Mouse (Mus musculus): ENCODE results near the gene Actr6. TPM values are rescaled to one million over a fixed set of nuclear protein-coding genes. Genes with fewer than 3 reads are reported as not detected.
"Not testable (repeated sequence)": the region's sequence is repeated elsewhere in the genome, so short reads cannot be mapped to it uniquely, and the experiment has no call there.

Gene Actr6
- polyA plus RNA-seq, 1 experiment from 2014 or later: 51.2 TPM

DNA sequence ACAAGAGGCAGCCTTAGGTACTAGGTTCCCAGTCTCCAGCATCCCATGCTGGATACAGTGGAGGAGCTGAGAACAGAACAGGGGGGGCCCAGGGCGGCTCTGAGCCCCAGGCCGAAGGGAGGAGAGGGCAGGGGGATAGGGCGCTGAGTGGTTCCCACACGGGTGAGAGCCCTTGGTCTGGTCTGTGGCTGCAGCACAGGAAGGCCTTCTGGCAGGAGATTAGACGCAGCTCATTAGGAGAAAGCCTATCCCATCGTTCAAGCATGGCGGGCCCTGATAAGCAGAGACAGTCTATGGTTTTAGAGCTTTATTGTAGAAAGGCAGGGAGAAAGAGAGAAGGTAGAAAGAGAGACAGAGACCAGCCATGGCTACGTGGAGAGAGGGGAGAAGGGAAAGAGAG lies 42.1 kb downstream of the Actr6 start:
- Histone ChIP-seq H3K4me3 (replicated peaks) (no peak overlapping the region), H3K27me3 (no peaks in the 10 kb centered on the region), H3K9ac (replicated peaks) (no peak overlapping the region), H3K4me1 (replicated peaks) (peaks cover 11% of the 10 kb centered on the region), H3K9me3 (no peaks in the 10 kb centered on the region), H3K4me2 (replicated peaks) (no peak overlapping the region), H3K36me3 (no peaks in the 10 kb centered on the region), H3K27ac (no peak overlapping the region)
- 58% methylated on average over 8 of the region's 8 CpGs for WGBS
- no peak for ATAC-seq

GRCm38 (mm10) chr10:89687455-89687854 lies 44.6 kb downstream of the Actr6 start:
- peaks cover 25% of the 10 kb centered on the region for H3K4me1 ChIP-seq (replicated peaks)
- H3K9me3 ChIP-seq: no peaks in the 10 kb centered on the region
- H3K27me3 ChIP-seq: no peaks in the 10 kb centered on the region
- H3K27ac ChIP-seq: no peak overlapping the region
- H3K9ac ChIP-seq (replicated peaks): no peak overlapping the region
- 77% methylated on average over 2 of the region's 2 CpGs for WGBS
- H3K36me3 ChIP-seq: peaks cover 5% of the 10 kb centered on the region
- ATAC-seq: no peak
- H3K4me3 ChIP-seq (replicated peaks): no peak overlapping the region
- H3K4me2 ChIP-seq (replicated peaks): no peak overlapping the region

- WGBS: 8% methylated on average over 24 of the region's 31 CpGs
Measured at GRCm38 (mm10) chr10:89686139-89686808, 45.8 kb downstream of the Actr6 start, which contains the start of gene Scyl2. TSS of gene Scyl2 (minus strand) at chr10:89686285.

GRCm38 (mm10) chr10:89685391-89686138 lies 46.5 kb downstream of the Actr6 start:
- H3K9ac ChIP-seq (replicated peaks): peak overlapping the region; percentile 94
- H3K9me3 ChIP-seq: no peaks in the 10 kb centered on the region
- H3K36me3 ChIP-seq: peaks cover 5% of the 10 kb centered on the region
- H3K4me1 ChIP-seq (replicated peaks): peaks cover 25% of the 10 kb centered on the region
- peak overlapping the region; percentile 83 for H3K4me2 ChIP-seq (replicated peaks)
- ATAC-seq: no peak; the same call in 1 of the 2 replicates
- peak overlapping the region; percentile 99 for H3K4me3 ChIP-seq (replicated peaks)
- WGBS: under 1% methylated on average over 45 of the region's 51 CpGs
- H3K27me3 ChIP-seq: no peaks in the 10 kb centered on the region
- peak overlapping the region; percentile 85 for H3K27ac ChIP-seq

More at GRCm38 (mm10) chr10:89686139-89686808, 45.8 kb downstream of the Actr6 start, which contains the start of gene Scyl2:
- H3K9me3 ChIP-seq: no peaks in the 10 kb centered on the region
- H3K36me3 ChIP-seq: peaks cover 5% of the 10 kb centered on the region
- peak; percentile 98 for ATAC-seq
- H3K4me3 ChIP-seq (replicated peaks): peak within 1 kb of the TSS; percentile 99
- H3K9ac ChIP-seq (replicated peaks): peak within 1 kb of the TSS; percentile 94
- peaks cover 25% of the 10 kb centered on the region for H3K4me1 ChIP-seq (replicated peaks)
- peak within 1 kb of the TSS; percentile 85 for H3K27ac ChIP-seq
- no peaks in the 10 kb centered on the region for H3K27me3 ChIP-seq
- peak within 1 kb of the TSS; percentile 83 for H3K4me2 ChIP-seq (replicated peaks)

DNA sequence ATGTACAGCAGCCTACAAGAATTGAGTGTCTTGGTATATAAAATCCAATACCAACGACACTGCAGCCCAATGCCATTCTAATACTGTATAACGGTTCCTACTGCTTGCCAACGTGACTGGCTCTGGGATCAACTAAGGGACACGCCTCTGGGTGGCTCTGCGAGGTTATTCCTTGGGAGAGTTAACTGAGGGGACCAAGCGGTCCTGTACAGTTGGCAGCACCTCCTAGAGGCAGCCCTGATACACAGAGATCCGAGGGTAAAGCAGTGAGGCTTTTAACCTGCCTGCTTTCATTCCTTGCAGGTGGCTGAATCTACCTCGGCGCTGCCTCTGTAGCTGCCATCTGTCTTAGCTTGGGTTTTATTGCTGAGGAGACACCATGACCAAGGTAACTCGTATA lies 49.1 kb downstream of the Actr6 start:
- Histone ChIP-seq H3K36me3 (peaks cover 5% of the 10 kb centered on the region), H3K4me3 (replicated peaks) (no peak overlapping the region), H3K4me1 (replicated peaks) (peaks cover 25% of the 10 kb centered on the region), H3K27ac (no peak overlapping the region), H3K9ac (replicated peaks) (no peak overlapping the region), H3K27me3 (no peaks in the 10 kb centered on the region), H3K9me3 (no peaks in the 10 kb centered on the region), H3K4me2 (replicated peaks) (no peak overlapping the region)
- ATAC-seq: no peak
- WGBS: 79% methylated on average over 10 of the region's 10 CpGs

DNA sequence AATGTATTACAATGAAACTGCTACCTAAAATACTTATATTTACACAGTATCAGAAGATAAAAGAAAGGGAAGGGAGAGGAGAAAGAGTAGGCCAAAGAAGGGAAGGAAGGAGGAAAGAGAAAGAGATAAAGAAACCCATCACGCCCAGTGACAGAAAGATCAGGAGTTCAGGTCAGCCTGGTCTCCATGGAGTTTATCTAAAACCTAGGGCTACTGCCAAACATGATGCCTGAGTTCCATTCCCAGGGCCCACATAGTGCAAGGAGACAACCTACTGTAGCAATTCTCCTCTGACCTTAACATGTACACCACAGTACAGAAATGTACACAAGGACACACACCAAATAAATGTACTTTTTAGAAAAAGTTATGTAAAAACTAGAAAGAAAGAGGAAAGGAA lies 49.9 kb downstream of the Actr6 start:
- WGBS: 81% methylated on average over 1 of the region's 1 CpGs
- peaks cover 5% of the 10 kb centered on the region for H3K36me3 ChIP-seq
- ATAC-seq: no peak
- peaks cover 25% of the 10 kb centered on the region for H3K4me1 ChIP-seq (replicated peaks)
- no peaks in the 10 kb centered on the region for H3K9me3 ChIP-seq
- no peaks in the 10 kb centered on the region for H3K27me3 ChIP-seq
- no peak overlapping the region for H3K9ac ChIP-seq (replicated peaks)
- H3K27ac ChIP-seq: no peak overlapping the region
- H3K4me3 ChIP-seq (replicated peaks): no peak overlapping the region
- H3K4me2 ChIP-seq (replicated peaks): no peak overlapping the region

GRCm38 (mm10) chr10:89681706-89682105 lies 50.4 kb downstream of the Actr6 start:
- Histone ChIP-seq H3K9me3 (no peaks in the 10 kb centered on the region), H3K27me3 (no peaks in the 10 kb centered on the region), H3K4me1 (replicated peaks) (peaks cover 22% of the 10 kb centered on the region), H3K27ac (no peak overlapping the region), H3K36me3 (peaks cover 5% of the 10 kb centered on the region), H3K9ac (replicated peaks) (no peak overlapping the region), H3K4me2 (replicated peaks) (no peak overlapping the region), H3K4me3 (replicated peaks) (no peak overlapping the region)
- no peak for ATAC-seq
- 94% methylated on average over 4 of the region's 4 CpGs for WGBS

- H3K9me3 ChIP-seq: no peaks in the 10 kb centered on the region
- ATAC-seq: no peak
- WGBS: 88% methylated on average over 3 of the region's 3 CpGs
- no peak overlapping the region for H3K9ac ChIP-seq (replicated peaks)
- no peak overlapping the region for H3K4me2 ChIP-seq (replicated peaks)
- no peak overlapping the region for H3K27ac ChIP-seq
- H3K36me3 ChIP-seq: peaks cover 5% of the 10 kb centered on the region
- H3K4me1 ChIP-seq (replicated peaks): peaks cover 22% of the 10 kb centered on the region
- H3K4me3 ChIP-seq (replicated peaks): no peak overlapping the region
- no peaks in the 10 kb centered on the region for H3K27me3 ChIP-seq
Measured at GRCm38 (mm10) chr10:89680517-89680916, 51.6 kb downstream of the Actr6 start.

- WGBS: 89% methylated on average over 1 of the region's 1 CpGs
- Histone ChIP-seq H3K4me2 (replicated peaks) (no peak overlapping the region), H3K9ac (replicated peaks) (no peak overlapping the region), H3K36me3 (peaks cover 5% of the 10 kb centered on the region), H3K27ac (no peak overlapping the region), H3K9me3 (no peaks in the 10 kb centered on the region), H3K4me3 (replicated peaks) (no peak overlapping the region), H3K4me1 (replicated peaks) (peaks cover 13% of the 10 kb centered on the region), H3K27me3 (no peaks in the 10 kb centered on the region)
- ATAC-seq: no peak
Measured at GRCm38 (mm10) chr10:89679448-89679847, 52.6 kb downstream of the Actr6 start.

DNA sequence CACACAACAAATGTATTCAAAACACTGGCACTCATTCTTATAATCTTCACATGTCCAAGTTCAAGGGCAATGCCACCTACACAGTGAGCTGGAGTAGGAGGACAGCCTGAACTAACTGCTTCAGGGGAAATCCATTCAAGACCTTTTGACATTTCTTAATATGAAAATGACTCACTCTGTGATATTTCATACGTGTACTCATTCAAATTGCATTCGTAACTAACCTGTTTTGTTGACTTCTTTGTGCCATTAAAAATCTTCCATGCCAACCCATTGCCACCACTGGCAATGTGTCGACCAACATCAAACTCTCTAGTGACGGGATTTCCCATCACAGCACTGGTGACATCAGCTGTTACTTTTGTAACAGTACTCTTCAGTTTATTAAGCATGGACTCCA lies 54.0 kb downstream of the Actr6 start:
- ATAC-seq: no peak
- 95% methylated on average over 4 of the region's 4 CpGs for whole genome bisulfite sequencing
- no peak overlapping the region for H3K9ac ChIP-seq (replicated peaks)
- no peak overlapping the region for H3K4me3 ChIP-seq (replicated peaks)
- no peaks in the 10 kb centered on the region for H3K27me3 ChIP-seq
- H3K9me3 ChIP-seq: no peaks in the 10 kb centered on the region
- H3K27ac ChIP-seq: no peak overlapping the region
- no peak overlapping the region for H3K4me2 ChIP-seq (replicated peaks)
- peaks cover 3% of the 10 kb centered on the region; the same call in 1 of the 2 replicates for H3K4me1 ChIP-seq (replicated peaks)
- no peaks in the 10 kb centered on the region for H3K36me3 ChIP-seq

DNA sequence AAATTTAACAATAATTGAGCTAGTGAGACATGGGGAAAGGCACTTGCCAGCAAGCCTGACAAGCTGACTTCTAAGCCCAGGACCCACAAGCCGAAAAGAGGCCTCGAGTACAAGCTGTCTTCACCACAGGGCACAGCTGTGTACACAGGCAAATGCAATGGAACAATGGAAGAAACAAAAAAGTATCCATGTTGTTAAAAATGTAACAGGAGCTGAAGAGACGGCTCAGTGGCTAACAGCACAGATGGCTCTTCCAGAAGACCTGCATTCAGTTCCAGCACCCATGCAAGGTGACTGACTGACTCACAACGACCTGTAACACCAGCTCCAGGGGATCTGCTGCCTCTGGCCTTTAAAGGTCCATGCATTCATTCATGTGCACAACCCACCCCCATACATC lies 55.5 kb downstream of the Actr6 start:
- H3K4me1 ChIP-seq (replicated peaks): peaks cover 3% of the 10 kb centered on the region; the same call in 1 of the 2 replicates

DNA sequence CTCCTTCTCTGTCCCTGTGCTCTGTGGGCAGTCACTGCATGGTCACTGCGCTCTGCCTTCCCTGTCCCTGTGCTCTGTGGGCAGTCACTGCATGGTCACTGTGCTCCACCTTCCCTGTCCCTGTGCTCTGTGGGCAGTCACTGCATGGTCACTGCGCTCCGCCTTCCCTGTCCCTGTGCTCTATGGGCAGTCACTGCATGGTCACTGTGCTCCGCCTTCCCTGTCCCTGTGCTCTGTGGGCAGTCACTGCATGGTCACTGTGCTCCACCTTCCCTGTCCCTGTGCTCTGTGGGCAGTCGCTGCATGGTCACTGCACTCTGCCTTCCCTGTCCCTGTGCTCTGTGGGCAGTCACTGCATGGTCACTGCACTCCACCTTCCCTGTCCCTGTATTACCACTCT lies 61.7 kb downstream of the Actr6 start:
- not testable (repeated sequence) for H3K4me2 ChIP-seq (replicated peaks); H3K4me3 ChIP-seq (replicated peaks); ATAC-seq; H3K9ac ChIP-seq (replicated peaks); H3K36me3 ChIP-seq; H3K9me3 ChIP-seq; H3K4me1 ChIP-seq (replicated peaks); H3K27ac ChIP-seq; H3K27me3 ChIP-seq
- WGBS: 93% methylated on average over 5 of the region's 5 CpGs

More for the DNA sequence above, 55.5 kb downstream of the Actr6 start:
- no peaks in the 10 kb centered on the region for H3K36me3 ChIP-seq
- H3K4me2 ChIP-seq (replicated peaks): no peak overlapping the region
- H3K27ac ChIP-seq: no peak overlapping the region
- ATAC-seq: no peak
- H3K9ac ChIP-seq (replicated peaks): no peak overlapping the region
- H3K4me3 ChIP-seq (replicated peaks): no peak overlapping the region
- 46% methylated on average over 4 of the region's 4 CpGs for WGBS
- no peaks in the 10 kb centered on the region for H3K9me3 ChIP-seq
- no peaks in the 10 kb centered on the region for H3K27me3 ChIP-seq

Measured in midbrain, embryonic 13.5 days (tissue).